Mouse (Mus musculus) embryonic fibroblast, embryonic 13.5 days (primary cell): ENCODE data around the gene Rdh19.

Source experiments
- CTCF ChIP-seq: IDR thresholded peaks from 2 replicates; pipeline ENCODE4 v1.5.1; 2011; ENCODE audit warnings: mild to moderate bottlenecking, control low read depth, low read length, moderate library complexity, borderline replicate concordance; ENCODE audit not compliant: insufficient read depth
- POLR2A ChIP-seq: IDR thresholded peaks from 2 replicates; pipeline ENCODE4 v1.6.1; 2011; ENCODE audit warnings: low read depth, mild to moderate bottlenecking, control low read depth, low read length, moderate library complexity

- TF ChIP-seq CTCF: no peak
- TF ChIP-seq POLR2A: no peak
Measured at GRCm38 (mm10) chr10:127898218-127898617, 48.5 kb downstream of the Rdh19 start, which contains the start of gene Sdr9c7.
